In genomic region chr15:102723358-102724135, GRCm38 (mm10) we compare ENCODE assay signal across 24 mouse cellular contexts. TPM values are rescaled to one million over a fixed set of nuclear protein-coding genes. Genes with fewer than 3 reads are reported as not detected.
DNase-seq lines count a peak whose midpoint lies in the region; ATAC-seq and TF ChIP-seq lines count a peak whose summit lies in the region.
"Had no signal": no experiment of that assay in that cellular context is flagged by ENCODE, and none has a peak within 500 bp of the region (broad histone marks: within the 10 kb centered on the region; RNA-seq: fewer than 3 reads in every experiment).

No protein-coding gene starts in this region.

- H3K4me3 ChIP-seq in embryonic facial prominence, embryonic 15.5 days (replicated peaks), result no peak overlapping the region
- H3K4me3 ChIP-seq in embryonic facial prominence, embryonic 10.5 days, result no peak overlapping the region
- H3K4me3 ChIP-seq in CH12.LX (replicated peaks in 1 of 3; ENCODE audit: low read depth in 2 of 3, low read length in 2 of 3, poor library complexity in 1 of 3), result no peak overlapping the region
- H3K4me3 ChIP-seq in embryonic fibroblast, embryonic 13.5 days (ENCODE audit: insufficient read depth, low read length), result no peak overlapping the region
- H3K4me3 ChIP-seq: forebrain, embryonic 13.5 days; liver, embryonic 12.5 days; neural tube, embryonic 12.5 days had no signal

- TF ChIP-seq RAD21 in CH12.LX (IDR thresholded peaks at IDR 0.05; ENCODE audit: low read depth, low read length), result no peak

- no peaks in the 10 kb centered on the region for H3K79me2 ChIP-seq in CH12.LX (replicated peaks; ENCODE audit: control insufficient read depth, extremely low read depth, insufficient read depth, poor library complexity, severe bottlenecking)

- H3K4me2 ChIP-seq in embryonic facial prominence, embryonic 15.5 days (replicated peaks), result no peak overlapping the region
- H3K4me2 ChIP-seq in CH12.LX (ENCODE audit: insufficient read depth, low read depth, poor library complexity, severe bottlenecking), result no peak overlapping the region
- H3K4me2 ChIP-seq: midbrain, embryonic 11.5 days had no signal

- peak overlapping the region; percentile 76; the same call in 1 of the 2 replicates for H3K27ac ChIP-seq in embryonic facial prominence, embryonic 15.5 days (replicated peaks)
- H3K27ac ChIP-seq in embryonic facial prominence, embryonic 10.5 days (replicated peaks), result no peak overlapping the region
- H3K27ac ChIP-seq in CH12.LX (ENCODE audit: insufficient read depth, low read depth), result no peak overlapping the region
- H3K27ac ChIP-seq in embryonic fibroblast, embryonic 13.5 days (ENCODE audit: insufficient read depth, low read length), result peak overlapping the region; percentile 47
- H3K27ac ChIP-seq: forebrain, embryonic 13.5 days; hindbrain, embryonic 13.5 days; kidney, postnatal 0 days; liver, embryonic 12.5 days; neural tube, embryonic 12.5 days; stomach, postnatal 0 days had no signal

- no peak for DNase-seq in embryonic facial prominence, embryonic 10.5 days (ENCODE audit: low spot score)
- DNase-seq in 3134 (ENCODE audit: extremely low read depth, insufficient read length, low spot score), result peak; percentile 33
- DNase-seq in CH12.LX (ENCODE audit: extremely low read depth), result no peak
- DNase-seq in T-cell, adult 2 months (ENCODE audit: low spot score), result no peak
- DNase-seq in cerebellum, adult 9-11 months, result no peak
- DNase-seq: cerebellum, adult 2 months; embryo, embryonic 11 days; gastrocnemius, postnatal 10 days; kidney, adult 8-10 months; liver, postnatal 0 days; right cerebral cortex, postnatal 4 days; thymus, adult 18-20 months; thymus, postnatal 25 days had no signal

- no peak for TF ChIP-seq EP300 in CH12.LX (IDR thresholded peaks at IDR 0.05; ENCODE audit: low read length)

- H3K36me3 ChIP-seq in embryonic facial prominence, embryonic 15.5 days, result peaks cover 10% of the 10 kb centered on the region
- H3K36me3 ChIP-seq in embryonic facial prominence, embryonic 10.5 days (replicated peaks), result 0 out of 2 replicates have a peak, but pooled peaks cover 8% of the 10 kb centered on the region
- H3K36me3 ChIP-seq in CH12.LX (replicated peaks in 1 of 2; ENCODE audit: control insufficient read depth in 1 of 2, insufficient read depth in 1 of 2, low read length in 1 of 2), result peaks cover 5% of the 10 kb centered on the region in 2 experiments
- H3K36me3 ChIP-seq: liver, embryonic 12.5 days had no signal

- in situ Hi-C loops in CH12.LX (cut with MboI; ENCODE audit: low pct_ligation_motif_present, low pct_unique_long_range_greater_than_20kb, low sequenced_read_pairs), result no loop called here

- TF ChIP-seq CTCF in CH12.LX (conservative IDR thresholded peaks at IDR 0.05 in 1 of 2, IDR thresholded peaks at IDR 0.05 in 1 of 2; ENCODE audit: low read depth in 2 of 2, low read length in 2 of 2), result no peak
- no peak for TF ChIP-seq CTCF in embryonic fibroblast, embryonic 13.5 days (IDR thresholded peaks at IDR 0.05; ENCODE audit: borderline replicate concordance, insufficient read depth, low read length)

- no peak overlapping the region for H3K9ac ChIP-seq in embryonic facial prominence, embryonic 15.5 days
- no peak overlapping the region for H3K9ac ChIP-seq in CH12.LX (ENCODE audit: insufficient read depth, low read depth)
- H3K9ac ChIP-seq: forebrain, embryonic 13.5 days; hindbrain, embryonic 13.5 days; liver, embryonic 12.5 days; liver, postnatal 0 days; neural tube, embryonic 12.5 days had no signal

- no peaks in the 10 kb centered on the region for H3K27me3 ChIP-seq in embryonic facial prominence, embryonic 15.5 days
- no peaks in the 10 kb centered on the region for H3K27me3 ChIP-seq in embryonic facial prominence, embryonic 10.5 days (replicated peaks; ENCODE audit: low read depth, poor library complexity, severe bottlenecking)
- H3K27me3 ChIP-seq in CH12.LX (replicated peaks), result peaks cover 24% of the 10 kb centered on the region
- H3K27me3 ChIP-seq: embryonic facial prominence, embryonic 13.5 days; forebrain, embryonic 13.5 days had no signal

- 73% methylated on average over 10 of the region's 10 CpGs for WGBS in embryonic facial prominence, embryonic 15.5 days
- WGBS in embryonic facial prominence, embryonic 10.5 days, result 86% methylated on average over 10 of the region's 10 CpGs

- dilution Hi-C loops in CH12.LX (cut with MboI; ENCODE audit: extremely low pct_ligation_motif_present, extremely low pct_unique_long_range_greater_than_20kb, low sequenced_read_pairs), result no loop called here

- no peaks in the 10 kb centered on the region for H3K9me3 ChIP-seq in embryonic facial prominence, embryonic 15.5 days (replicated peaks)
- no peaks in the 10 kb centered on the region for H3K9me3 ChIP-seq in embryonic facial prominence, embryonic 10.5 days
- peaks cover 2% of the 10 kb centered on the region for H3K9me3 ChIP-seq in CH12.LX (replicated peaks; ENCODE audit: low read length)
- H3K9me3 ChIP-seq: embryonic facial prominence, embryonic 13.5 days; forebrain, embryonic 13.5 days; heart, embryonic 10.5 days; hindbrain, embryonic 13.5 days; liver, embryonic 12.5 days; neural tube, embryonic 12.5 days had no signal

- peaks cover 24% of the 10 kb centered on the region for H3K4me1 ChIP-seq in embryonic facial prominence, embryonic 15.5 days
- H3K4me1 ChIP-seq in embryonic facial prominence, embryonic 10.5 days, result peaks cover 24% of the 10 kb centered on the region
- H3K4me1 ChIP-seq in CH12.LX (ENCODE audit: control insufficient read depth in 1 of 2, insufficient read depth in 2 of 2), result peaks cover 3 to 18% of the 10 kb centered on the region in 2 experiments
- H3K4me1 ChIP-seq in embryonic fibroblast, embryonic 13.5 days (ENCODE audit: control insufficient read depth, insufficient read depth, low read length), result no peaks in the 10 kb centered on the region

- ATAC-seq in embryonic facial prominence, embryonic 15.5 days (ENCODE audit: insufficient number of reproducible peaks, low FRiP score, low TSS enrichment, low read depth), result no peak
- ATAC-seq: forebrain, embryonic 13.5 days; liver, embryonic 12.5 days; liver, postnatal 0 days had no signal

- no peak for TF ChIP-seq POLR2A in CH12.LX (IDR thresholded peaks at IDR 0.05; ENCODE audit: low read depth, low read length)
- TF ChIP-seq POLR2A in embryonic fibroblast, embryonic 13.5 days (IDR thresholded peaks at IDR 0.05; ENCODE audit: low read depth, low read length), result no peak

TF ChIP-seq in CH12.LX, 34 proteins besides CTCF, POLR2A, EP300 and RAD21:
- TF ChIP-seq BHLHE40 (IDR thresholded peaks at IDR 0.05; ENCODE audit: low read depth, low read length), result no peak
- no peak for TF ChIP-seq KAT2A (IDR thresholded peaks at IDR 0.05; ENCODE audit: insufficient replicate concordance, low read length)
- TF ChIP-seq JUND (conservative IDR thresholded peaks at IDR 0.05; ENCODE audit: low read depth, low read length), result no peak
- peak; percentile 38; the same call in 1 of the 2 replicates for TF ChIP-seq ZNF384 (IDR thresholded peaks at IDR 0.05; ENCODE audit: low read depth, low read length)

RNA-seq across cellular contexts. Expression of gene Calcoco1, which starts 1.6 kb away (rescaled TPM):
- polyA plus RNA-seq in embryonic facial prominence, embryonic 15.5 days (2015; fragmentation: Nextera tagmentation; extraction: Ambion mirVana), result 67.2 and 69.0 TPM in 2 replicates
- 33.9 and 36.4 TPM in 2 replicates for polyA plus RNA-seq in embryonic facial prominence, embryonic 10.5 days (2016; fragmentation: Nextera tagmentation; extraction: Ambion mirVana)
- total RNA-seq in CH12.LX (2012; rRNA removed) (2.7 and 8.5 TPM in 2 replicates), CH12.LX (2014; rRNA removed) (3.6 and 4.5 TPM in 2 replicates)
- 7.6 and 9.7 TPM in 2 replicates for polyA plus RNA-seq in CH12.LX (2012; ENCODE audit: insufficient read length, low read depth)
- 35.0 and 44.0 TPM in 2 replicates for polyA plus RNA-seq in embryonic fibroblast, embryonic 13.5 days (2011; ENCODE audit: insufficient read length, low read depth, missing spikeins)

RNA-seq across cellular contexts. Expression of gene Atp5g2, which starts 51.4 kb away (rescaled TPM):
- polyA plus RNA-seq in embryonic facial prominence, embryonic 15.5 days (2015; fragmentation: Nextera tagmentation; extraction: Ambion mirVana), result 59.0 and 65.5 TPM in 2 replicates
- 52.8 and 56.9 TPM in 2 replicates for polyA plus RNA-seq in embryonic facial prominence, embryonic 10.5 days (2016; fragmentation: Nextera tagmentation; extraction: Ambion mirVana)
- 571 and 589 TPM in 2 replicates for total RNA-seq in CH12.LX (2012; rRNA removed)
- total RNA-seq in CH12.LX (2014; rRNA removed), result 281 and 297 TPM in 2 replicates
- polyA plus RNA-seq in CH12.LX (2012; ENCODE audit: insufficient read length, low read depth), result 33.9 and 35.0 TPM in 2 replicates
- polyA plus RNA-seq in embryonic fibroblast, embryonic 13.5 days (2011; ENCODE audit: insufficient read length, low read depth, missing spikeins), result 60.3 and 158 TPM in 2 replicates

Comparison
In these comparisons a context has a peak if more than half of its experiments do, and no peak if none do; other contexts are left out.
1. H3K27ac ChIP-seq: peak in embryonic facial prominence, embryonic 15.5 days (single experiment) and embryonic fibroblast, embryonic 13.5 days (single experiment); none in embryonic facial prominence, embryonic 10.5 days (single experiment) and CH12.LX (single experiment).